Mouse (Mus musculus) forebrain, embryonic 10.5 days (tissue): ENCODE results near the gene Kcnip3. TPM values are rescaled to one million over a fixed set of nuclear protein-coding genes. Genes with fewer than 3 reads are reported as not detected.

Experiments used
- DNase-seq: peaks from one replicate; pipeline ENCODE4 v3.0.0-alpha.2; 2017; ENCODE audit warnings: low spot score; ENCODE audit errors: extremely low spot score
- H3K27ac ChIP-seq: fragments of 300-500 bp; sonication (generic); 2 replicates; pipeline ENCODE4 v1.5.1; 2016; ENCODE audit warnings: mild to moderate bottlenecking
- H3K27me3 ChIP-seq: fragments of 300-500 bp; sonication (generic); 2 replicates; pipeline ENCODE4 v1.6.1; 2016; ENCODE audit warnings: mild to moderate bottlenecking; ENCODE audit not compliant: poor library complexity, severe bottlenecking
- H3K36me3 ChIP-seq: fragments of 300-500 bp; sonication (generic); replicated peaks from 2 replicates; pipeline ENCODE4 v1.6.1; 2016; ENCODE audit warnings: mild to moderate bottlenecking, moderate library complexity
- H3K4me1 ChIP-seq: fragments of 300-500 bp; sonication (generic); 2 replicates; pipeline ENCODE4 v1.6.1; 2016
- H3K4me3 ChIP-seq: fragments of 300-500 bp; sonication (generic); 2 replicates; pipeline ENCODE4 v1.5.1; 2016; ENCODE audit warnings: mild to moderate bottlenecking, moderate library complexity
- H3K9me3 ChIP-seq: fragments of 300-500 bp; sonication (generic); 2 replicates; pipeline ENCODE4 v1.6.1; 2016; ENCODE audit warnings: mild to moderate bottlenecking, moderate library complexity
- WGBS: fragments of 180-500 bp; shearing (Covaris S2); methylation state at CpG from one replicate; pipeline ENCODE4 v1.1.7; 2016; 5-methylcytosine and 5-hydroxymethylcytosine counted together
- polyA plus RNA-seq: library from polyadenylated mRNA; unstranded; fragments of >200 nt; fragmentation: Nextera tagmentation; extraction: Ambion mirVana; gene quantifications from 2 replicates; pipeline ENCODE4 v1.2.1, GENCODE M21; 2016

Kcnip3 gene
- polyA plus RNA-seq, 1 experiment from 2014 or later = 2.1 TPM

DNA sequence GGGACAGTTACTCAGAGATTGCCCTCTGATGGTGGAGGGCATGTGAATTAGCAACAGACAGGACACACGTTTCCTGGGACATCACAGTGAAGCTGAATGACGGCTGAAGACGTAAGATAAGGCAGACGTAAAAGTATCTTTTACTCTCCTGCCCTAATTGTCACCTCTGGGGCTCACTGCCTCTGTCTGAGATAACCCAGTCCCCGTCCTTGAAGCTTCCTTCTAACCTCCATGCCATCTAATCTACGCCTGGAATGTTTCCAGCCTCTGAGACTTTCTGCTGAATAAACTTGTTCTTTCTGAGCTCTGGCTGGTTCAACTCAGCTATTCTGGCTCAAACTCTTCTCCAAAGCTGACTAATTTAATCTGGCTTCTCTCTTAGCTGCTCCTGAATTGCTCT lies 70.1 kb downstream of the Kcnip3 start:
- DNase-seq = no peak
- Histone ChIP-seq H3K4me1 (peaks cover 4% of the 10 kb centered on the region), H3K27me3 (peaks cover 33% of the 10 kb centered on the region), H3K4me3 (no peak overlapping the region), H3K36me3 (no peaks in the 10 kb centered on the region), H3K9me3 (no peaks in the 10 kb centered on the region), H3K27ac (no peak overlapping the region)
- WGBS = 66% methylated on average over 6 of the region's 6 CpGs

DNA sequence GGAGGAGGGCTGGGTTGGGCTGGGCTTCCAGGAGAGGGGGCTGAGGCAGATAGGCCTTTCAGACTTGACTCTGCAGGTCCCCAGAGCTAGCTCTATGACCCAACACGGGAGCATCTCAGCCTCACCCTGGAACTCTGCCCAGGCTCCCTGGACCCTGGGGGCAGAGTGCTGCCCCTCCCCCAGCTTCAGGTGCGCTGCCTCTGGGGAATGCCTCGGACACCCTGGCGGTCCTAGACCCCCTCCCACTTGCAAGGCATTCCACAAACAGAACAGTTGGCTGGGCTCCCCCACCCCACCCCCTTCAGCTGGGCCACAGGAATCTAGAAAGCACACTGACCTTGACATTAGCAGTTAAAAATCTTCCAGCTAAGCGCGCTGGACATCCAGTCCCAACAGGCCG lies 72.2 kb downstream of the Kcnip3 start:
- DNase-seq = no peak
- no peak overlapping the region for H3K4me3 ChIP-seq
- 54% methylated on average over 7 of the region's 7 CpGs for WGBS

DNA sequence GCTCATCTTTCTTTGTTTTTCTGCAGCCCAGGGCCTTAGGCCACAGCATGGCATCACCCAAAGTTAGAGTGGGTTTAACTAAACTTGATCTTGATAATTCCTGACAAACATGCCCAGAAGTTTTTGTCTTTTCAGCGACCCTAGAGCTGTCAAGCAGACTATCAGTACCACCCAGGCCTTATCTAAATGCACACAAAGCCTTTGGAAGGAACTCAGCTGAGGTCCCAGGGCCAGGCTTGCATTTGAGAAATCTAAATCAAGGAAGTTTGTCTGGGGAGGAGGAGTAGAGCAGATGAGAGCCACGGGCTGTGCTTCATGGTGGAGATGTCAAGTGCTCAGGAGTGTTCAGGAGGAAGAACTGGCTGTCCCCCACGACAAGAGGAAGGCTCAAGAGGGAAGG lies 75.0 kb downstream of the Kcnip3 start:
- Histone ChIP-seq H3K4me1 (peaks cover 26% of the 10 kb centered on the region), H3K4me3 (no peak overlapping the region), H3K27ac (no peak overlapping the region), H3K36me3 (peaks cover 2% of the 10 kb centered on the region; the same call in 1 of the 2 replicates), H3K9me3 (no peaks in the 10 kb centered on the region), H3K27me3 (peaks cover 19% of the 10 kb centered on the region; the same call in 1 of the 2 replicates)
- DNase-seq = no peak
- WGBS = 57% methylated on average over 3 of the region's 3 CpGs

More for the DNA sequence above, 72.2 kb downstream of the Kcnip3 start:
- Histone ChIP-seq H3K27me3 (peaks cover 31% of the 10 kb centered on the region), H3K27ac (no peak overlapping the region), H3K4me1 (peaks cover 7% of the 10 kb centered on the region), H3K36me3 (no peaks in the 10 kb centered on the region), H3K9me3 (no peaks in the 10 kb centered on the region)

DNA sequence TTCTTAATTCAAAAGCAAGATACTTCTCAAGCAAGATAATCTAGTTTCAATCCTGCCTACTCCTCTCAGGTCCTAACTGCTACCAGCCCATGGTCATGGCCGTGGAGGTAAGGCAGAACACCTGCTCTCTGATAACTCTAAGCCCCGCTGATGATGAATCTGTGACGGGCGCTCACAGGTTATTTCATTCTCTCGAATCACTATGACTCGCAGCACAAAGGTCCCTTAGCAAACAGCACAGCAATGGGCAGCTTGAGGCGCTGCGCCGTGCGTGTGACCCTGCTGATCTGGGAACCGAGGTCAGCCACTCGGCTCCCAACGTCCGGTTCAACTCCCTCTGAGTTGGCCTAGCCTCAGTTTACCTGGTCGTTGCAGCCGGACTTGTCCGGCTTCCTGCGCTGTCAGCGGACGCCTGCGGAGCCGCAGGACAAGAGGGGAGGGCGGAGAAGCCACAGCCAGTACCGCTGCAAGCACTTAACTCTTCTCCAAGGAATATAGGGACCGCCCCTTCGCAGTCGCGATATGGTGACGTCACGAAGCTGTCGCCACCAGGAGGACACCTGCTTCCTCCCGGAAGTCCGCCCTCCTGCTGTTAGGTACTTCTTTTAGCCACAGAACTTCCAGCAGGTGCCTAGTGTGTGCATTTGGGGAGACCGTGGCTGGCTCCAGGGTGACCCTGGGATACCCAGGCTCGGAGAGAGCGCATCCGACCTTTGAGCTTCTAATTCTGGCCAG lies 77.7 kb downstream of the Kcnip3 start, which contains the start of gene Fahd2a:
Gene Fahd2a, minus strand, starts transcription at position 511 of the 735 bp plus-strand sequence.
- Histone ChIP-seq H3K4me3 (peak within 1 kb of the TSS; percentile 73), H3K36me3 (peaks cover 7% of the 10 kb centered on the region), H3K9me3 (no peaks in the 10 kb centered on the region), H3K27ac (peak within 1 kb of the TSS; percentile 82), H3K4me1 (peaks cover 22% of the 10 kb centered on the region), H3K27me3 (peaks cover 5% of the 10 kb centered on the region; the same call in 1 of the 2 replicates)
- 3% methylated on average over 37 of the region's 37 CpGs for WGBS
- peak; percentile 90 for DNase-seq

DNA sequence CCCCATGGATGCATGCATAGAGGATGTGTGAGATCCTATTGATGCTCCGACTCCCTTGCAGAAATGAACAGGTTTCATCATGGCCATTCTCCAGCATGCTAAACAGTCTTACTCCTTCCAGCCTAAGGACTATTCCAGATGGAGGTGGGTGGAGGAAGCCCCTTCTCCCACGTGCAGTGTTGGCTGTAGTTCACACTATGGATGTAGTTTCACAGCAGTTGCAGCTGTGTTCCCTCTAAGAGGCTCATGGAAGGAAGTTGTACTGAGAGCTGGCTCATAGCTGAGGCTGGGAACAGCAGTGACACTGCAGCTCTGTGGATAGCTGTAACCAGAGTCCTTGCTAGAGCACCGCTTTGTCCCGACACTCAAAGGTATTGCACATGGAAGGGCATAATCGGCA lies 84.2 kb downstream of the Kcnip3 start:
- Histone ChIP-seq H3K4me1 (0 out of 2 replicates have a peak, but pooled peaks cover under 1% of the 10 kb centered on the region), H3K9me3 (no peaks in the 10 kb centered on the region), H3K27me3 (no peaks in the 10 kb centered on the region), H3K36me3 (peaks cover 54% of the 10 kb centered on the region), H3K4me3 (no peak overlapping the region), H3K27ac (no peak overlapping the region)
- DNase-seq = no peak
- WGBS = 87% methylated on average over 5 of the region's 5 CpGs

DNA sequence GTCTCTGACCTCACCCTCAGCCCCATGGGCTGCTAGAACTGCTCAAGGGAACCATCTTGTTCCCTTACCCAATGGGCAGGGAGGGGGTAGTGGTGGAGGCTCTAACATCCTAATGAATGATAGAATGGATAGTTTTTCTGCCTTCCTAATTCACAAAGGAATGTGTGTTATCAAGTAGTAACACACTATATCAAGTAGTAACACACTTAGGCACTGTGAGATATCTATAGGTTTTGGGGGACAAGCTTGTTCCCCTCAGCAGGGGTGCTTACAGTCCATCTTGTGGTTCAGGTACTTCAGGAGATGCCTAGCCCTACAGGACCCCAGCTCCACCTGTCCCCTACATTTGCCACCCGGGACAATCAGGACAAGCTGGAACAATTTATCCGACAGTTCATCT lies 86.3 kb downstream of the Kcnip3 start:
- no peak for DNase-seq
- H3K4me3 ChIP-seq = no peak overlapping the region
- no peaks in the 10 kb centered on the region for H3K9me3 ChIP-seq
- H3K36me3 ChIP-seq = peaks cover 51% of the 10 kb centered on the region
- H3K27me3 ChIP-seq = peaks cover 4% of the 10 kb centered on the region; the same call in 1 of the 2 replicates
- no peaks in the 10 kb centered on the region for H3K4me1 ChIP-seq
- WGBS = 93% methylated on average over 2 of the region's 2 CpGs
- H3K27ac ChIP-seq = no peak overlapping the region

DNA sequence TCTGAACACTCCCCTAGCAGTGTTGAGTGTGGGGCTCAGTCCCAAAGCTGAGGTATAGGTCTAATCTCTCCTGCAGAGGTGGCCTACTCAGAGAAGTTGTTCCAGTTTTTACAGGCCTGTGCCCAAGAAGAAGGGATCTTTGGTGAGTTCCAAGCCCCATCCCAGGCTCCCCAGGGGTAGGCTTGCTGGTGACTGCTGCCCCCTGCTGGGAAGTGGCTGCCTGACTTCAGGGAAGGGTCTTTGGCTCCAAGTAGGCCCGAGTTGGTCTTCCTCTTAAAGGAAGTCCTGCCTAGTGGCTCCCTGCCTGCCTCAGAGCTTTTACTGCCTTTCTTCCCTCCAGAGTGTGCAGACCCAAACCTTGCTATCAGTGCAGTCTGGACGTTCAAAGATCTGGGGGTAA lies 86.8 kb downstream of the Kcnip3 start:
- Histone ChIP-seq H3K9me3 (no peaks in the 10 kb centered on the region), H3K4me3 (no peak overlapping the region), H3K27me3 (peaks cover 4% of the 10 kb centered on the region; the same call in 1 of the 2 replicates), H3K36me3 (peaks cover 47% of the 10 kb centered on the region), H3K4me1 (no peaks in the 10 kb centered on the region), H3K27ac (no peak overlapping the region)
- 40% methylated on average over 2 of the region's 2 CpGs for WGBS
- peak; percentile 32 for DNase-seq

DNA sequence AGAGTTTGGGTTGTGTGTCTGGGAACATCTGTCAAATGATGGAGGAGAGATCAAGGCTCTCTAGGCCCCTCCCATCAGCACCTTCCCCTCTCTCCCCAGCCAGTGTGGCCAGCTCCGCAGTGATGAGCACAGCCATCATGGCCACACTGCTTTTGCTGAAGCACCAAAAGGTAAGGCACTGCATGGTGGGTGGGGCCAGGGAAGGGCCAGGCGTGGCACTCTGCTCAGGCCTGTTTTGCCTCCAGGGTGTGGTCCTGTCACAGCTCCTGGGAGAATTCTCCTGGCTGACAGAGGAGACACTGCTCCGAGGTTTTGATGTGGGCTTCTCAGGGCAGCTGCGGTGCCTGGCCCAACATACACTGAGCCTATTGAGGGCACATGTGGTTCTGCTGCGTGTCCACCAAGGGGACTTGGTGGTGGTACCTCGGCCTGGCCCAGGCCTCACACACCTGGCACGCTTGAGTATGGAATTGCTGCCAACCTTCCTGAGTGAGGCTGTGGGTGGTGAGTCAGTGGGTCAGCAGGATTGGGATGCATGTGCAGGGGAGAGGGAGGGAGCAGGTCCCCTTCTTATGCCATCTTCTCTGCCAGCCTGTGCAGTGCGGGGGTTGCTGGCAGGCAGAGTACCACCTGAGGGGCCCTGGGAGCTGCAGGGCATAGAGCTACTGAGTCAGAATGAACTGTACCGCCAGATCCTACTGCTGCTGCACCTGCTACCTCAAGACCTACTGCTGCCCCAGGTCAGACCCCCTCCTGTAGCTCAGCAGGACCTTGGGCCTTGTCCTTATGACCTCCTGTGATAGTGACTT lies 88.2 kb downstream of the Kcnip3 start:
- Histone ChIP-seq H3K36me3 (peaks cover 47% of the 10 kb centered on the region), H3K9me3 (no peaks in the 10 kb centered on the region), H3K27ac (no peak overlapping the region), H3K4me3 (no peak overlapping the region), H3K4me1 (no peaks in the 10 kb centered on the region), H3K27me3 (peaks cover 4% of the 10 kb centered on the region; the same call in 1 of the 2 replicates)
- DNase-seq = no peak
- WGBS = 86% methylated on average over 8 of the region's 9 CpGs

DNA sequence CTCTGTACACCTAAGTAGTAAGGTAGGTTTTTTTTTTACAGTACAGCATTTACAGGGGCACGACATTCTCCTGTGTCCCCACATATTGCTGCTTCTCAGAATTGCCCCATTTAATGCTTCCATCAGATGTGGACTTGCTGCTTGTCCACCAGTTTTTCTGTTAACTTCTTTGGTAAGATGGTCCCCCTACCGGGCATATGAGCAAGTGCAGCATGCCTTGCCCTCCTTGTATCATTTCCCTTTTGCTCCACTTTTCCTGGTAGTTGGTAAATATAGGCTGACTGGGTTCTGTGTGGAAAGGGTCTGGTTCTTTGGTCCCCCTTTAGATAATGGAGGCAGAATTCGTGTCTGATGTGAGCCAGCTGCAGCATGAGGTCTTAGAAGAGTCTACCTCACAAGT lies 91.7 kb downstream of the Kcnip3 start:
- no peak overlapping the region for H3K4me3 ChIP-seq
- H3K4me1 ChIP-seq = no peaks in the 10 kb centered on the region
- peaks cover 19% of the 10 kb centered on the region for H3K36me3 ChIP-seq
- peaks cover 4% of the 10 kb centered on the region; the same call in 1 of the 2 replicates for H3K27me3 ChIP-seq
- WGBS = 22% methylated on average over 3 of the region's 3 CpGs
- H3K27ac ChIP-seq = no peak overlapping the region
- peak; percentile 29 for DNase-seq
- H3K9me3 ChIP-seq = no peaks in the 10 kb centered on the region

DNA sequence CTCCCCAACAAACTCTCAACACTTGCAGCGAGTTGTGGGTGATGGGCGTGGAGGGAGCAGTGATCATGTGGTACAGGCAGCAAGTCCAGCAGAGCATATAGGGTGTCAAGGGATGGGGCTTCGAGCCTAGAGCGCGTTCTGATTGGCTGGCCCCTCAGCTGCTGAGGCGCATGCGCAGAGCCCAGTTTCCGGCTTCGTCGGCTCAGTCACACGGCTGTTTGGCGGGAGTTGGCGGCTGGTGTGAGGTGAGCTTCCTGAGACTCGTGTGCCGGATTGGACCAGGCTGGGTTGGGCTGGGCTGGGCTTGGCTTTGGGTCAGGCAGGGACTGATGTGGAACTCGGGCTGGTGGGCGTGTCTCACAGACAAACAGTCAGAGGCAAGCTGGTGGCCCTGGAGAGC lies 96.9 kb downstream of the Kcnip3 start, which contains the start of gene Gpat2:
Gene Gpat2, plus strand, starts transcription at position 223 of the 400 bp plus-strand sequence.
- Histone ChIP-seq H3K9me3 (no peaks in the 10 kb centered on the region; the same call in 1 of the 2 replicates), H3K4me3 (no peak within 1 kb of the TSS), H3K4me1 (no peaks in the 10 kb centered on the region), H3K27ac (no peak within 1 kb of the TSS), H3K36me3 (no peaks in the 10 kb centered on the region), H3K27me3 (no peaks in the 10 kb centered on the region)
- WGBS = 90% methylated on average over 17 of the region's 17 CpGs
- DNase-seq = no peak

DNA sequence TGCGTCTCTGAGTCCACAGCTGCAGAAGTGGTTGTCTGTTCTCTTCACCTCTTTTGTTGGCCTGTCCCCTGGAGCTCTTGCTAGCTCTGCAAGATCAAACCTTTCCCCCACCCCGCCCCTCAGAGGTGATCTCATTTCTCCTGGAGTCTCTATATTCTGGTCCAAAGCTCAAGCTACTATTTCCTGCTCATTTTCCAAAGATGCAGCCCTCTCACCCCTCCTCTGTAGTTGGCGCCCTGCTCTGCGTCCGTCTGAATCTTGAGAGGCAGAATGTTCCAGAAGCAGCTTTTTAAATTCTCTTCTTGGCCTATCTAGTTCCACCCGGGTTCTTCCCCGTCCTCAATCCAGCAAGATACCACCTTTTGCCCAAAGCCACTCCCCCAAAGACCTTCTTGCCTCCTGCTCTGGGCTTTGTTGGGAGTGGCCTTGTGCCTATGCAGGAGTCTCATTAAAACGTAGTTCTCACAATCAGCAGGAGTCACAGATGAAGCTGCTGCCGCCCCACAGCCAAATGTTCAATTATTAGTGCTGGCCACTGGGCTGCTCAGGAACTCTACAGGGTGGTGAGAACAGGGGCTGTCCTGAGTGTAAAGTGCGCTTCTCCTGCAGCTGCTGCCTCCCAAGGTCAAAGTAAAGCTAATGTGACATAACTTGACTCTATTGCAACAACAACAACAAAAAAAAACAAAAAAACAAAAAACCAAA lies 103.5 kb downstream of the Kcnip3 start:
- WGBS = 73% methylated on average over 10 of the region's 10 CpGs
- peaks cover 7% of the 10 kb centered on the region; the same call in 1 of the 2 replicates for H3K4me1 ChIP-seq
- H3K36me3 ChIP-seq = no peaks in the 10 kb centered on the region
- no peaks in the 10 kb centered on the region for H3K9me3 ChIP-seq
- H3K27me3 ChIP-seq = no peaks in the 10 kb centered on the region
- no peak for DNase-seq
- H3K4me3 ChIP-seq = no peak overlapping the region
- no peak overlapping the region for H3K27ac ChIP-seq

DNA sequence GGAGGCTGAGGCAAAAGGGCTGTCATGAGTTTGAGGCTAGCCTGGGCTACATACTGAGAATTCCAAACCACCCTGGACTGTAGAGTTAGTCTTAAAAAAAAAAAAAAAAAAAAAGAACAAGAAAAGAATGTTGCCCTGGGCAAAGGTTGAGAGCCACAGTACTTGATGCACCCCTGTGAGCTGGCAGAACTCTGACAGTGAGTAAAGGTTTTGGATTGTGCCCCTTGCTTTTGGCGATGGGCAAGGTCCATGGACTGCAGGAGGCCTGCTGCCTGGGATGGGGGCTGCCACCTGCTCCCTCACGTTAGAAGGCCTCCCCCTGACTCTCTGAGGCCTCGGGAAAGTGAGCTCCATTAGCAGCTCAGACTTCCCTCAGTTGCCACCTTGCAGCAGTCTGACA lies 105.2 kb downstream of the Kcnip3 start:
- H3K9me3 ChIP-seq = no peaks in the 10 kb centered on the region
- no peaks in the 10 kb centered on the region for H3K36me3 ChIP-seq
- H3K27me3 ChIP-seq = no peaks in the 10 kb centered on the region
- no peak overlapping the region for H3K4me3 ChIP-seq
- no peak overlapping the region for H3K27ac ChIP-seq
- DNase-seq = no peak
- 61% methylated on average over 3 of the region's 3 CpGs for WGBS
- peaks cover 7% of the 10 kb centered on the region; the same call in 1 of the 2 replicates for H3K4me1 ChIP-seq
